Mouse (Mus musculus) heart, adult 2 months (tissue): ENCODE measurements at regions not wholly inside any gene's neighbourhood (a gene's known extent, or its start where the extent isn't known, plus 50 kb on each side); places are given as distances from the start of the nearest gene placed in this dataset.

Source experiments
- DNase-seq, 2 experiments: peaks; one replicate each; pipeline ENCODE4 v3.0.0; 2021
- H3K27ac ChIP-seq: fragments of 200-600 bp; 2 replicates; pipeline ENCODE4 v1.8.1; 2022
- H3K27me3 ChIP-seq: fragments of 200-500 bp; 2 replicates; pipeline ENCODE4 v1.6.1; 2012; ENCODE audit warnings: mild to moderate bottlenecking, low read length, inconsistent platforms, mixed read lengths; ENCODE audit not compliant: control insufficient read depth, insufficient read depth
- H3K36me3 ChIP-seq: fragments of 200-500 bp; 2 replicates; pipeline ENCODE4 v1.6.1; 2012; ENCODE audit warnings: low read length, inconsistent platforms; ENCODE audit not compliant: control insufficient read depth, insufficient read depth
- H3K4me1 ChIP-seq: fragments of 200-500 bp; 2 replicates; pipeline ENCODE4 v1.6.1; 2011; ENCODE audit warnings: low read length; ENCODE audit not compliant: control insufficient read depth, insufficient read depth
- H3K4me3 ChIP-seq: fragments of 200-600 bp; 2 replicates; pipeline ENCODE4 v1.8.1; 2022
- H3K79me2 ChIP-seq: fragments of 200-500 bp; replicated peaks from 2 replicates; pipeline ENCODE4 v1.6.1; 2012; ENCODE audit warnings: mild to moderate bottlenecking, inconsistent platforms, low read length, moderate library complexity, mixed read lengths; ENCODE audit not compliant: control insufficient read depth, insufficient read depth
- H3K9ac ChIP-seq: fragments of 200-500 bp; 2 replicates; pipeline ENCODE4 v1.6.1; 2012; ENCODE audit warnings: low read depth, mild to moderate bottlenecking, control low read depth, inconsistent platforms, low read length, mixed read lengths
- CTCF ChIP-seq: fragments of 200-600 bp; IDR thresholded peaks from 2 replicates; pipeline ENCODE4 v1.8.1; 2022; ENCODE audit warnings: antibody characterized with exemption, mild to moderate bottlenecking, moderate library complexity
- EP300 ChIP-seq: fragments of 200-500 bp; IDR thresholded peaks from 2 replicates; pipeline ENCODE4 v1.6.1; 2011; ENCODE audit warnings: low read depth, low read length, control low read depth; ENCODE audit not compliant: insufficient read depth
- POLR2A ChIP-seq: fragments of 200-500 bp; IDR thresholded peaks from 2 replicates; pipeline ENCODE4 v1.6.1; 2011; ENCODE audit warnings: mild to moderate bottlenecking, low read depth, low read length, control low read depth; ENCODE audit not compliant: insufficient read depth
- WGBS: fragments of 180-500 bp; shearing (Covaris S2); methylation state at CpG from one replicate; pipeline ENCODE4 v1.1.7; 2018; 5-methylcytosine and 5-hydroxymethylcytosine counted together
- intact Hi-C: fragments of 180-260 bp; cut with DNase I; formaldehyde crosslinking; loops from one replicate; pipeline ENCODE4 v1.15.1; 2025

GRCm38 (mm10) chr16:92965651-92966050 is 139.7 kb upstream of the Runx1 start:
- Histone ChIP-seq H3K4me1 (no peaks in the 10 kb centered on the region), H3K27me3 (no peaks in the 10 kb centered on the region), H3K9ac (no peak overlapping the region), H3K4me3 (no peak overlapping the region), H3K27ac (no peak overlapping the region), H3K36me3 (no peaks in the 10 kb centered on the region), H3K79me2 (no peaks in the 10 kb centered on the region)
- TF ChIP-seq EP300: no peak
- no peak for TF ChIP-seq CTCF
- TF ChIP-seq POLR2A: no peak
- 69% methylated on average over 3 of the region's 3 CpGs for WGBS
- no peak for DNase-seq
- intact Hi-C loops: no loop called here

GRCm38 (mm10) chr16:92963582-92963981 is 137.6 kb upstream of the Runx1 start:
- H3K9ac ChIP-seq: no peak overlapping the region
- H3K27ac ChIP-seq: no peak overlapping the region
- no peaks in the 10 kb centered on the region for H3K27me3 ChIP-seq
- DNase-seq: no peak
- intact Hi-C loops: no loop called here
- H3K79me2 ChIP-seq: no peaks in the 10 kb centered on the region
- no peak overlapping the region for H3K4me3 ChIP-seq
- no peaks in the 10 kb centered on the region for H3K4me1 ChIP-seq
- no peak for TF ChIP-seq POLR2A
- no peak for TF ChIP-seq EP300
- TF ChIP-seq CTCF: no peak
- WGBS: 93% methylated on average over 4 of the region's 4 CpGs
- no peaks in the 10 kb centered on the region for H3K36me3 ChIP-seq

GRCm38 (mm10) chr16:92961361-92961760 is 135.4 kb upstream of the Runx1 start:
- H3K27me3 ChIP-seq: no peaks in the 10 kb centered on the region
- no peak for DNase-seq
- intact Hi-C loops: no loop called here
- no peak for TF ChIP-seq CTCF
- TF ChIP-seq EP300: no peak
- TF ChIP-seq POLR2A: no peak
- no peak overlapping the region for H3K9ac ChIP-seq
- no peak overlapping the region for H3K27ac ChIP-seq
- no peaks in the 10 kb centered on the region for H3K36me3 ChIP-seq
- H3K4me3 ChIP-seq: no peak overlapping the region
- 62% methylated on average over 3 of the region's 3 CpGs for WGBS
- H3K79me2 ChIP-seq: no peaks in the 10 kb centered on the region
- H3K4me1 ChIP-seq: peaks cover 1% of the 10 kb centered on the region; the same call in 1 of the 2 replicates

- Histone ChIP-seq H3K9ac (no peak overlapping the region), H3K79me2 (no peaks in the 10 kb centered on the region), H3K27me3 (no peaks in the 10 kb centered on the region), H3K27ac (no peak overlapping the region), H3K4me3 (no peak overlapping the region), H3K36me3 (no peaks in the 10 kb centered on the region), H3K4me1 (peaks cover 1% of the 10 kb centered on the region; the same call in 1 of the 2 replicates)
- intact Hi-C loops: no loop called here
- no peak for DNase-seq
- WGBS: 88% methylated on average over 7 of the region's 7 CpGs
- TF ChIP-seq CTCF (no peak), EP300 (no peak), POLR2A (no peak)
Observed at GRCm38 (mm10) chr16:92960740-92961139, 134.8 kb upstream of the Runx1 start.

- H3K9ac ChIP-seq: no peak overlapping the region
- H3K4me3 ChIP-seq: no peak overlapping the region
- no peak for TF ChIP-seq POLR2A
- no peak for TF ChIP-seq CTCF
- TF ChIP-seq EP300: no peak
- DNase-seq: no peak
- WGBS: 78% methylated on average over 8 of the region's 8 CpGs
- intact Hi-C loops: loop anchor here (5.0 kb wide), 2 partner anchors 53 to 262 kb away; no protein-coding TSS in a partner anchor
- H3K27me3 ChIP-seq: no peaks in the 10 kb centered on the region
- H3K36me3 ChIP-seq: no peaks in the 10 kb centered on the region
- H3K4me1 ChIP-seq: peaks cover 14% of the 10 kb centered on the region
- no peak overlapping the region for H3K27ac ChIP-seq
- no peaks in the 10 kb centered on the region for H3K79me2 ChIP-seq
Observed at GRCm38 (mm10) chr16:92958967-92959366, 133.0 kb upstream of the Runx1 start.

- intact Hi-C loops: loop anchor here (5.0 kb wide), 2 partner anchors 54 to 261 kb away; no protein-coding TSS in a partner anchor
- Histone ChIP-seq H3K4me1 (peaks cover 15% of the 10 kb centered on the region), H3K4me3 (no peak overlapping the region), H3K27me3 (no peaks in the 10 kb centered on the region), H3K79me2 (no peaks in the 10 kb centered on the region), H3K36me3 (no peaks in the 10 kb centered on the region; the same call in none of the 2 replicates), H3K27ac (no peak overlapping the region), H3K9ac (no peak overlapping the region)
- 45% methylated on average over 6 of the region's 6 CpGs for WGBS
- TF ChIP-seq POLR2A (no peak), EP300 (no peak), CTCF (no peak)
- peak; percentile 31 to 44 for DNase-seq
Observed at GRCm38 (mm10) chr16:92958146-92958545, 132.2 kb upstream of the Runx1 start.
